Mouse (Mus musculus): Measurements from ENCODE around the gene Cdpf1. TPM values are rescaled to one million over a fixed set of nuclear protein-coding genes. Genes with fewer than 3 reads are reported as not detected.

The Cdpf1 gene
- polyA plus RNA-seq, 1 experiment from 2014 or later, result 42.7 TPM

Other genes starting within 250 kb of the Cdpf1 start
- gene Wnt7b, start 229.2 kb downstream of the Cdpf1 start, polyA plus RNA-seq (2015; fragmentation: Nextera tagmentation; extraction: Ambion mirVana), result 3.7 and 3.8 TPM in 2 replicates
- gene Ppara, start 76.7 kb downstream of the Cdpf1 start, polyA plus RNA-seq (2015; fragmentation: Nextera tagmentation; extraction: Ambion mirVana), result 8.7 and 9.6 TPM in 2 replicates
- 0.18 and 0.21 TPM in 2 replicates for gene Pkdrej, start 10.0 kb upstream of the Cdpf1 start, polyA plus RNA-seq (2015; fragmentation: Nextera tagmentation; extraction: Ambion mirVana)
- 8.3 and 9.1 TPM in 2 replicates for gene Ttc38, start 20.6 kb upstream of the Cdpf1 start, polyA plus RNA-seq (2015; fragmentation: Nextera tagmentation; extraction: Ambion mirVana)
- 23.5 and 26.3 TPM in 2 replicates for gene Gtse1, start 48.0 kb upstream of the Cdpf1 start, polyA plus RNA-seq (2015; fragmentation: Nextera tagmentation; extraction: Ambion mirVana)
- 39.0 and 45.6 TPM in 2 replicates for gene Trmu, start 67.6 kb upstream of the Cdpf1 start, polyA plus RNA-seq (2015; fragmentation: Nextera tagmentation; extraction: Ambion mirVana)
- gene Celsr1, start 222.1 kb upstream of the Cdpf1 start, polyA plus RNA-seq (2015; fragmentation: Nextera tagmentation; extraction: Ambion mirVana), result 3.1 and 3.2 TPM in 2 replicates
- gene Gramd4, start 246.0 kb upstream of the Cdpf1 start, polyA plus RNA-seq (2015; fragmentation: Nextera tagmentation; extraction: Ambion mirVana), result 13.8 and 15.2 TPM in 2 replicates

Data from stomach, embryonic 15.5 days (tissue).